Mouse (Mus musculus) kidney, embryonic 16.5 days (tissue): ENCODE measurements around the gene Atp1a4. TPM values are rescaled to one million over a fixed set of nuclear protein-coding genes. Genes with fewer than 3 reads are reported as not detected.

Source experiments
- ATAC-seq: fragments of 200-750 bp; cut with Nextera tagmentation; 2 replicates; pipeline ENCODE4 v1.8.0; 2017; ENCODE audit warnings: moderate TSS enrichment; ENCODE audit not compliant: low FRiP score, low TSS enrichment
- H3K27ac ChIP-seq: fragments of 300-500 bp; sonication (generic); 2 replicates; pipeline ENCODE4 v1.5.1; 2014; ENCODE audit warnings: low read length
- H3K27me3 ChIP-seq: fragments of 300-500 bp; sonication (generic); 2 replicates; pipeline ENCODE4 v1.6.1; 2014; ENCODE audit warnings: low read length, control low read depth, mixed read lengths; ENCODE audit not compliant: insufficient read depth
- H3K36me3 ChIP-seq: fragments of 300-500 bp; sonication (generic); 2 replicates; pipeline ENCODE4 v1.6.1; 2014; ENCODE audit warnings: low read length, control low read depth, mixed read lengths; ENCODE audit not compliant: insufficient read depth
- H3K4me1 ChIP-seq: fragments of 300-500 bp; sonication (generic); 2 replicates; pipeline ENCODE4 v1.6.1; 2014; ENCODE audit warnings: low read length, control low read depth, mixed read lengths; ENCODE audit not compliant: insufficient read depth
- H3K4me2 ChIP-seq: fragments of 300-500 bp; sonication (generic); replicated peaks from 2 replicates; pipeline ENCODE4 v1.6.1; 2014; ENCODE audit warnings: low read depth, low read length
- H3K4me3 ChIP-seq: fragments of 300-500 bp; sonication (generic); 2 replicates; pipeline ENCODE4 v1.5.1; 2014; ENCODE audit warnings: mild to moderate bottlenecking, low read length
- H3K9ac ChIP-seq: fragments of 300-500 bp; sonication (generic); replicated peaks from 2 replicates; pipeline ENCODE4 v1.6.1; 2014; ENCODE audit warnings: low read length
- H3K9me3 ChIP-seq: fragments of 300-500 bp; sonication (generic); 2 replicates; pipeline ENCODE4 v1.6.1; 2016; ENCODE audit warnings: low read length, control low read depth
- WGBS: fragments of 180-500 bp; shearing (Covaris S2); extraction: QIAGEN DNeasy Blood & Tissue Kit; methylation state at CpG from one replicate; pipeline ENCODE4 v1.1.7; 2014; 5-methylcytosine and 5-hydroxymethylcytosine counted together
- polyA plus RNA-seq: library from polyadenylated mRNA; unstranded; fragments of >200 nt; fragmentation: Nextera tagmentation; extraction: Ambion mirVana; gene quantifications from 2 replicates; pipeline ENCODE4 v1.2.1, GENCODE M21; 2015

The Atp1a4 gene
- polyA plus RNA-seq, 1 experiment from 2014 or later, result not detected

GRCm38 (mm10) chr1:172300247-172300646 lies 42.0 kb upstream of the Atp1a4 start:
- H3K27ac ChIP-seq, result no peak overlapping the region
- no peaks in the 10 kb centered on the region for H3K27me3 ChIP-seq
- H3K9ac ChIP-seq, result no peak overlapping the region
- 73% methylated on average over 5 of the region's 5 CpGs for WGBS
- H3K4me2 ChIP-seq, result no peak overlapping the region
- H3K4me3 ChIP-seq, result no peak overlapping the region
- H3K36me3 ChIP-seq, result no peaks in the 10 kb centered on the region
- no peaks in the 10 kb centered on the region for H3K9me3 ChIP-seq
- ATAC-seq, result no peak
- peaks cover 35% of the 10 kb centered on the region for H3K4me1 ChIP-seq

- no peak overlapping the region for H3K4me2 ChIP-seq
- ATAC-seq, result no peak
- no peak overlapping the region for H3K27ac ChIP-seq
- 64% methylated on average over 7 of the region's 7 CpGs for WGBS
- no peak overlapping the region for H3K9ac ChIP-seq
- H3K4me3 ChIP-seq, result no peak overlapping the region
- no peaks in the 10 kb centered on the region for H3K27me3 ChIP-seq
- peaks cover 35% of the 10 kb centered on the region for H3K4me1 ChIP-seq
- H3K36me3 ChIP-seq, result no peaks in the 10 kb centered on the region
- no peaks in the 10 kb centered on the region for H3K9me3 ChIP-seq
Observed at GRCm38 (mm10) chr1:172299528-172299927, 41.3 kb upstream of the Atp1a4 start.

- ATAC-seq, result peak; percentile 68
- H3K4me2 ChIP-seq, result peak within 1 kb of the TSS; percentile 44
- H3K9me3 ChIP-seq, result no peaks in the 10 kb centered on the region
- peak within 1 kb of the TSS; percentile 26 for H3K4me3 ChIP-seq
- H3K4me1 ChIP-seq, result peaks cover 32% of the 10 kb centered on the region
- H3K27me3 ChIP-seq, result no peaks in the 10 kb centered on the region
- H3K9ac ChIP-seq, result peak within 1 kb of the TSS; percentile 33; the same call in 1 of the 2 replicates
- peak within 1 kb of the TSS; percentile 0 for H3K27ac ChIP-seq
- 2% methylated on average over 16 of the region's 16 CpGs for WGBS
- H3K36me3 ChIP-seq, result no peaks in the 10 kb centered on the region
Observed at GRCm38 (mm10) chr1:172297611-172298537, 39.7 kb upstream of the Atp1a4 start, which contains the start of gene Atp1a2. TSS of gene Atp1a2 (minus strand) at chr1:172298064.

GRCm38 (mm10) chr1:172296816-172297510 lies 38.7 kb upstream of the Atp1a4 start:
- 0 out of 2 replicates have a peak overlapping the region, but pooled peaks have one; percentile 33 for H3K9ac ChIP-seq
- no peaks in the 10 kb centered on the region for H3K36me3 ChIP-seq
- WGBS, result 72% methylated on average over 6 of the region's 6 CpGs
- peak overlapping the region; percentile 26 for H3K4me3 ChIP-seq
- H3K9me3 ChIP-seq, result no peaks in the 10 kb centered on the region
- H3K4me1 ChIP-seq, result peaks cover 32% of the 10 kb centered on the region
- peak overlapping the region; percentile 0; the same call in 1 of the 2 replicates for H3K27ac ChIP-seq
- no peak for ATAC-seq
- H3K27me3 ChIP-seq, result no peaks in the 10 kb centered on the region
- H3K4me2 ChIP-seq, result peak overlapping the region; percentile 44

GRCm38 (mm10) chr1:172295751-172296197 lies 37.6 kb upstream of the Atp1a4 start:
- H3K9ac ChIP-seq, result no peak overlapping the region

GRCm38 (mm10) chr1:172293449-172293848 lies 35.2 kb upstream of the Atp1a4 start:
- no peaks in the 10 kb centered on the region for H3K9me3 ChIP-seq
- no peak overlapping the region for H3K4me2 ChIP-seq
- H3K36me3 ChIP-seq, result no peaks in the 10 kb centered on the region
- no peak overlapping the region for H3K27ac ChIP-seq
- H3K9ac ChIP-seq, result no peak overlapping the region
- no peak for ATAC-seq
- H3K27me3 ChIP-seq, result no peaks in the 10 kb centered on the region
- no peak overlapping the region for H3K4me3 ChIP-seq
- H3K4me1 ChIP-seq, result peaks cover 32% of the 10 kb centered on the region
- WGBS, result 89% methylated on average over 11 of the region's 11 CpGs

More at GRCm38 (mm10) chr1:172295751-172296197, 37.6 kb upstream of the Atp1a4 start:
- 55% methylated on average over 4 of the region's 4 CpGs for WGBS
- ATAC-seq, result peak; percentile 6; the same call in 1 of the 2 replicates
- no peaks in the 10 kb centered on the region for H3K27me3 ChIP-seq
- no peaks in the 10 kb centered on the region for H3K9me3 ChIP-seq
- H3K4me2 ChIP-seq, result no peak overlapping the region
- no peak overlapping the region for H3K4me3 ChIP-seq
- 0 out of 2 replicates have a peak overlapping the region, but pooled peaks have one; percentile 5 for H3K27ac ChIP-seq
- H3K4me1 ChIP-seq, result peaks cover 32% of the 10 kb centered on the region
- H3K36me3 ChIP-seq, result no peaks in the 10 kb centered on the region

GRCm38 (mm10) chr1:172292880-172293279 lies 34.7 kb upstream of the Atp1a4 start:
- H3K9me3 ChIP-seq, result no peaks in the 10 kb centered on the region
- no peak overlapping the region for H3K9ac ChIP-seq
- no peak overlapping the region for H3K4me3 ChIP-seq
- no peak overlapping the region for H3K27ac ChIP-seq
- H3K36me3 ChIP-seq, result no peaks in the 10 kb centered on the region
- no peak overlapping the region for H3K4me2 ChIP-seq
- ATAC-seq, result no peak
- 70% methylated on average over 2 of the region's 2 CpGs for WGBS
- H3K27me3 ChIP-seq, result no peaks in the 10 kb centered on the region
- H3K4me1 ChIP-seq, result peaks cover 26% of the 10 kb centered on the region

GRCm38 (mm10) chr1:172289617-172289946 lies 31.4 kb upstream of the Atp1a4 start:
- no peak for ATAC-seq

GRCm38 (mm10) chr1:172288900-172289616 lies 30.8 kb upstream of the Atp1a4 start:
- H3K4me3 ChIP-seq, result no peak overlapping the region
- H3K9ac ChIP-seq, result no peak overlapping the region
- 76% methylated on average over 11 of the region's 11 CpGs for WGBS
- ATAC-seq, result no peak
- H3K9me3 ChIP-seq, result no peaks in the 10 kb centered on the region
- no peaks in the 10 kb centered on the region for H3K27me3 ChIP-seq
- H3K36me3 ChIP-seq, result no peaks in the 10 kb centered on the region
- no peak overlapping the region for H3K4me2 ChIP-seq
- H3K27ac ChIP-seq, result no peak overlapping the region
- peaks cover 3% of the 10 kb centered on the region; the same call in 1 of the 2 replicates for H3K4me1 ChIP-seq

More at GRCm38 (mm10) chr1:172289617-172289946, 31.4 kb upstream of the Atp1a4 start:
- 60% methylated on average over 3 of the region's 3 CpGs for WGBS
- Histone ChIP-seq H3K9me3 (no peaks in the 10 kb centered on the region), H3K9ac (no peak overlapping the region), H3K27me3 (no peaks in the 10 kb centered on the region), H3K4me3 (no peak overlapping the region), H3K36me3 (no peaks in the 10 kb centered on the region), H3K27ac (no peak overlapping the region), H3K4me1 (peaks cover 3% of the 10 kb centered on the region; the same call in 1 of the 2 replicates), H3K4me2 (no peak overlapping the region)
